In the genomic region with DNA sequence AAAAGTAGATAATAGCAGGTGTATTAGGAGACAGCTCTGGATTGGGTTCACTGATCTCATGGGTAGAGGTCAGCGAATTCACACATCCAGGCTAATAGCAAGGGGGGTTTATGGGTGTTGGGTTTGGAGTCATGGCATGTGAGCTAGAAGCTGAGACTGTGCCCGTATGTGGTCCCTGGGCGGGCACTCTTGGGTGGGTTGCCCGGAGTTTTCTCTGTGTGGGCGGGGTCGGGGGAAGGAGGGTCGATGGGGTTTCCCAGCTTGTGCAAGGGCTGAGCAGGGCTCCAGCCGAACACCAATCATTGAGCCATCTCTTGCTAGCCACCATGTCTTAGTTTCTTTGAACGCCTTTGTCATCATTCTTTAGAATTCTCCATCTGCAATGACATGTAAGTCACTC, we compare ENCODE assay signal across 16 mouse cellular contexts.
"Had no signal": no experiment of that assay in that cellular context is flagged by ENCODE, and none has a peak within 500 bp of the region (broad histone marks: within the 10 kb centered on the region; RNA-seq: fewer than 3 reads in every experiment).

No protein-coding gene starts in this region.

- H3K9me3 ChIP-seq: neural tube, embryonic 15.5 days; stomach, embryonic 15.5 days had no signal

- H3K27me3 ChIP-seq: neural tube, embryonic 13.5 days; neural tube, embryonic 15.5 days; stomach, embryonic 15.5 days had no signal

- H3K36me3 ChIP-seq: neural tube, embryonic 13.5 days; neural tube, embryonic 15.5 days; stomach, embryonic 15.5 days had no signal

- H3K4me1 ChIP-seq: neural tube, embryonic 13.5 days; neural tube, embryonic 15.5 days; stomach, embryonic 15.5 days had no signal

- H3K27ac ChIP-seq: neural tube, embryonic 13.5 days; neural tube, embryonic 15.5 days; stomach, embryonic 15.5 days; stomach, postnatal 0 days had no signal

- DNase-seq: retina, postnatal 1 day; right cerebral cortex, adult 18-20 months; right cerebral cortex, postnatal 14 days; right cerebral cortex, postnatal 25 days; right cerebral cortex, postnatal 4 days; spleen, adult 18-20 months; thymus, adult 18-20 months; thymus, adult 2 months; thymus, postnatal 14 days; thymus, postnatal 25 days; thymus, postnatal 36 days; thymus, postnatal 4 days had no signal

- H3K4me2 ChIP-seq: neural tube, embryonic 13.5 days; neural tube, embryonic 15.5 days; stomach, embryonic 15.5 days had no signal

- H3K9ac ChIP-seq: neural tube, embryonic 13.5 days; neural tube, embryonic 15.5 days; stomach, embryonic 15.5 days had no signal

- H3K4me3 ChIP-seq: neural tube, embryonic 13.5 days; neural tube, embryonic 15.5 days; stomach, embryonic 15.5 days had no signal
